Mouse (Mus musculus) forebrain, embryonic 16.5 days (tissue): ENCODE results near the gene Plxna4. TPM values are rescaled to one million over a fixed set of nuclear protein-coding genes. Genes with fewer than 3 reads are reported as not detected.

Experiments used
- ATAC-seq: fragments of 200-750 bp; cut with Nextera tagmentation; 2 replicates; pipeline ENCODE4 v1.8.0; 2017; ENCODE audit warnings: mild to moderate bottlenecking, moderate library complexity
- H3K27ac ChIP-seq: fragments of 300-500 bp; sonication (generic); 2 replicates; pipeline ENCODE4 v1.5.1; 2014; ENCODE audit warnings: low read length, control low read depth
- H3K27me3 ChIP-seq: fragments of 300-500 bp; sonication (generic); replicated peaks from 2 replicates; pipeline ENCODE4 v1.6.1; 2014; ENCODE audit warnings: low read length; ENCODE audit not compliant: control insufficient read depth, insufficient read depth
- H3K36me3 ChIP-seq: fragments of 300-500 bp; sonication (generic); 2 replicates; pipeline ENCODE4 v1.6.1; 2014; ENCODE audit not compliant: control insufficient read depth, insufficient read depth
- H3K4me1 ChIP-seq: fragments of 300-500 bp; sonication (generic); replicated peaks from 2 replicates; pipeline ENCODE4 v1.6.1; 2014; ENCODE audit warnings: low read length; ENCODE audit not compliant: control insufficient read depth, insufficient read depth
- H3K4me2 ChIP-seq: fragments of 300-500 bp; sonication (generic); 2 replicates; pipeline ENCODE4 v1.6.1; 2014; ENCODE audit warnings: mild to moderate bottlenecking, low read length, control low read depth
- H3K4me3 ChIP-seq: fragments of 300-500 bp; sonication (generic); replicated peaks from 2 replicates; pipeline ENCODE4 v1.5.1; 2014; ENCODE audit warnings: mild to moderate bottlenecking, low read length, control low read depth
- H3K9ac ChIP-seq: fragments of 300-500 bp; sonication (generic); replicated peaks from 2 replicates; pipeline ENCODE4 v1.6.1; 2014; ENCODE audit warnings: low read depth, low read length, control low read depth
- H3K9me3 ChIP-seq: fragments of 300-500 bp; sonication (generic); 2 replicates; pipeline ENCODE4 v1.6.1; 2016; ENCODE audit warnings: low read length; ENCODE audit not compliant: control insufficient read depth
- WGBS: fragments of 180-500 bp; shearing (Covaris S2); extraction: QIAGEN DNeasy Blood & Tissue Kit; methylation state at CpG from one replicate; pipeline ENCODE4 v1.1.7; 2014; 5-methylcytosine and 5-hydroxymethylcytosine counted together
- polyA plus RNA-seq: library from polyadenylated mRNA; unstranded; fragments of >200 nt; fragmentation: Nextera tagmentation; extraction: Ambion mirVana; gene quantifications from 2 replicates; pipeline ENCODE4 v1.2.1, GENCODE M21; 2015

The Plxna4 gene
- polyA plus RNA-seq, 1 experiment from 2014 or later: 25.8 TPM

GRCm38 (mm10) chr6:32315011-32315450 lies 273.0 kb downstream of the Plxna4 start:
- H3K4me3 ChIP-seq: no peak overlapping the region
- ATAC-seq: peak; percentile 59
- no peak overlapping the region for H3K9ac ChIP-seq
- H3K4me1 ChIP-seq: peaks cover 15% of the 10 kb centered on the region
- H3K9me3 ChIP-seq: no peaks in the 10 kb centered on the region
- no peak overlapping the region for H3K4me2 ChIP-seq
- H3K36me3 ChIP-seq: no peaks in the 10 kb centered on the region
- WGBS: 19% methylated on average over 6 of the region's 6 CpGs
- peak overlapping the region; percentile 24; the same call in 1 of the 2 replicates for H3K27ac ChIP-seq
- H3K27me3 ChIP-seq: no peaks in the 10 kb centered on the region

- H3K4me3 ChIP-seq: no peak overlapping the region
- no peak overlapping the region for H3K4me2 ChIP-seq
- no peaks in the 10 kb centered on the region for H3K27me3 ChIP-seq
- no peak overlapping the region for H3K9ac ChIP-seq
- H3K36me3 ChIP-seq: peaks cover 3% of the 10 kb centered on the region; the same call in 1 of the 2 replicates
- no peak for ATAC-seq
- 90% methylated on average over 4 of the region's 4 CpGs for WGBS
- no peak overlapping the region for H3K27ac ChIP-seq
- H3K4me1 ChIP-seq: no peaks in the 10 kb centered on the region
- no peaks in the 10 kb centered on the region for H3K9me3 ChIP-seq
Measured at GRCm38 (mm10) chr6:32309147-32309546, 278.8 kb downstream of the Plxna4 start.

- no peak for ATAC-seq
- Histone ChIP-seq H3K4me3 (no peak overlapping the region), H3K27me3 (no peaks in the 10 kb centered on the region), H3K4me1 (no peaks in the 10 kb centered on the region), H3K9me3 (no peaks in the 10 kb centered on the region), H3K27ac (no peak overlapping the region), H3K4me2 (no peak overlapping the region), H3K36me3 (no peaks in the 10 kb centered on the region), H3K9ac (no peak overlapping the region)
- WGBS: 72% methylated on average over 2 of the region's 2 CpGs
Measured at GRCm38 (mm10) chr6:32300611-32301010, 287.4 kb downstream of the Plxna4 start.

- Histone ChIP-seq H3K9me3 (no peaks in the 10 kb centered on the region), H3K9ac (no peak overlapping the region), H3K4me3 (no peak overlapping the region), H3K27ac (no peak overlapping the region), H3K27me3 (no peaks in the 10 kb centered on the region), H3K4me1 (peaks cover 4% of the 10 kb centered on the region; the same call in 1 of the 2 replicates), H3K36me3 (no peaks in the 10 kb centered on the region), H3K4me2 (no peak overlapping the region)
- no peak for ATAC-seq
Measured at GRCm38 (mm10) chr6:32281457-32281856, 306.5 kb downstream of the Plxna4 start.

GRCm38 (mm10) chr6:32280728-32281127 lies 307.3 kb downstream of the Plxna4 start:
- Histone ChIP-seq H3K4me2 (no peak overlapping the region), H3K4me3 (no peak overlapping the region), H3K36me3 (no peaks in the 10 kb centered on the region), H3K4me1 (peaks cover 4% of the 10 kb centered on the region; the same call in 1 of the 2 replicates), H3K9me3 (no peaks in the 10 kb centered on the region), H3K27me3 (no peaks in the 10 kb centered on the region), H3K27ac (no peak overlapping the region), H3K9ac (no peak overlapping the region)
- 13% methylated on average over 2 of the region's 2 CpGs for WGBS
- ATAC-seq: no peak

- H3K27ac ChIP-seq: no peak overlapping the region
- 30% methylated on average over 4 of the region's 4 CpGs for WGBS
- H3K4me3 ChIP-seq: no peak overlapping the region
- H3K36me3 ChIP-seq: no peaks in the 10 kb centered on the region
- H3K4me1 ChIP-seq: peaks cover 9% of the 10 kb centered on the region
- ATAC-seq: peak; percentile 69
- H3K27me3 ChIP-seq: no peaks in the 10 kb centered on the region
- H3K9ac ChIP-seq: no peak overlapping the region
- H3K9me3 ChIP-seq: no peaks in the 10 kb centered on the region
- no peak overlapping the region for H3K4me2 ChIP-seq
Measured at GRCm38 (mm10) chr6:32271463-32271862, 316.5 kb downstream of the Plxna4 start.

GRCm38 (mm10) chr6:32266085-32266484 lies 321.9 kb downstream of the Plxna4 start:
- Histone ChIP-seq H3K4me3 (no peak overlapping the region), H3K36me3 (no peaks in the 10 kb centered on the region), H3K9ac (no peak overlapping the region), H3K4me2 (no peak overlapping the region), H3K27ac (no peak overlapping the region), H3K4me1 (peaks cover 10% of the 10 kb centered on the region), H3K9me3 (no peaks in the 10 kb centered on the region), H3K27me3 (no peaks in the 10 kb centered on the region)
- WGBS: 87% methylated on average over 7 of the region's 7 CpGs
- no peak for ATAC-seq

- 7% methylated on average over 3 of the region's 3 CpGs for WGBS
- Histone ChIP-seq H3K9me3 (no peaks in the 10 kb centered on the region), H3K4me2 (no peak overlapping the region), H3K36me3 (no peaks in the 10 kb centered on the region), H3K27ac (no peak overlapping the region), H3K4me3 (no peak overlapping the region), H3K9ac (no peak overlapping the region), H3K27me3 (no peaks in the 10 kb centered on the region), H3K4me1 (peaks cover 20% of the 10 kb centered on the region)
- peak; percentile 88 for ATAC-seq
Measured at GRCm38 (mm10) chr6:32261339-32261738, 326.7 kb downstream of the Plxna4 start.

- whole genome bisulfite sequencing: 57% methylated on average over 5 of the region's 5 CpGs
- Histone ChIP-seq H3K9me3 (no peaks in the 10 kb centered on the region), H3K36me3 (no peaks in the 10 kb centered on the region), H3K27ac (no peak overlapping the region), H3K9ac (no peak overlapping the region), H3K4me2 (no peak overlapping the region), H3K27me3 (no peaks in the 10 kb centered on the region), H3K4me3 (no peak overlapping the region), H3K4me1 (peaks cover 23% of the 10 kb centered on the region)
- ATAC-seq: no peak
Measured at GRCm38 (mm10) chr6:32260341-32260740, 327.7 kb downstream of the Plxna4 start.

- Histone ChIP-seq H3K4me3 (no peak overlapping the region), H3K27ac (no peak overlapping the region), H3K4me2 (no peak overlapping the region), H3K36me3 (no peaks in the 10 kb centered on the region), H3K27me3 (no peaks in the 10 kb centered on the region), H3K9ac (no peak overlapping the region), H3K9me3 (no peaks in the 10 kb centered on the region), H3K4me1 (peaks cover 24% of the 10 kb centered on the region)
- no peak for ATAC-seq
- WGBS: 0% methylated on average over 2 of the region's 2 CpGs
Measured at GRCm38 (mm10) chr6:32255191-32255590, 332.8 kb downstream of the Plxna4 start.
